17 mouse cellular contexts compared by ENCODE assay signal in genomic region chr5:34551821-34552220, GRCm38 (mm10).
"Had no signal": no experiment of that assay in that cellular context is flagged by ENCODE, and none has a peak within 500 bp of the region (broad histone marks: within the 10 kb centered on the region; RNA-seq: fewer than 3 reads in every experiment).

No protein-coding gene starts in this region.

- H3K4me3 ChIP-seq: limb, embryonic 13.5 days; liver, embryonic 15.5 days; myocyte; neural tube, embryonic 12.5 days had no signal

- ATAC-seq: lung, postnatal 0 days had no signal

- H3K27me3 ChIP-seq: limb, embryonic 13.5 days; liver, embryonic 15.5 days; neural tube, embryonic 12.5 days had no signal

- H3K27ac ChIP-seq: limb, embryonic 13.5 days; liver, embryonic 15.5 days; midbrain, embryonic 10.5 days; neural tube, embryonic 12.5 days had no signal

- H3K9me3 ChIP-seq: limb, embryonic 13.5 days; liver, embryonic 15.5 days; midbrain, embryonic 10.5 days; neural tube, embryonic 12.5 days had no signal

- DNase-seq: kidney, adult 9 months; kidney, postnatal 10 days; kidney, postnatal 4 days; left cerebral cortex, postnatal 4 days; lung, adult 2 months; lung, postnatal 36 days; midbrain, embryonic 14.5 days; right cerebral cortex, adult 18-20 months; right cerebral cortex, postnatal 25 days; thymus, postnatal 36 days had no signal

- H3K4me2 ChIP-seq: liver, embryonic 11.5 days; liver, embryonic 15.5 days had no signal

- H3K9ac ChIP-seq: liver, embryonic 15.5 days; neural tube, embryonic 12.5 days had no signal
